Mouse (Mus musculus): ENCODE measurements at regions not wholly inside any gene's neighbourhood (a gene's known extent, or its start where the extent isn't known, plus 50 kb on each side); places are given as distances from the start of the nearest gene placed in this dataset.
"Not testable (repeated sequence)": the region's sequence is repeated elsewhere in the genome, so short reads cannot be mapped to it uniquely, and the experiment has no call there.

DNA sequence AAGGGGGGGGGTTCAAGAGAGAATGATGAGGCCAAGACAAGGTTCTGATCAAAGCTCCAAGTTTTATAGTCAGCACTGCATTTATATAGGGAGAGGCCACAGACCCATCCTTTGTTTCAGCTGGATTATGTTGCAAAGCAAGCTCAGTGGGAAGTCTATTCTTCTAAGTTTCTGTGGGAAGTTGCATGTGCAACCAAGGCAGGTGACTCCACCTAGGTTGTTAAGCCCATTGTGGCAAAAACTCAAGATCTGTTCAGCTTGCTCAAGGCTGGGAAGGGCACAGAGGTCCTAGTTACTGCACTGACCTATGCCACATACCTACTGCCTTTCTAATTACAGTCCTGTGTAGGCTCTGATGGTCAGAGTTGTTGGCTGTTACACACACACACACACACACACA, 477.0 kb upstream of the Ercc4 start:
- no peak overlapping the region for H3K4me3 ChIP-seq (replicated peaks; ENCODE audit: low read length)
- H3K4me1 ChIP-seq (replicated peaks; ENCODE audit: low read depth, low read length): peaks cover 51% of the 10 kb centered on the region
- H3K9me3 ChIP-seq (ENCODE audit: low read length): peaks cover 7% of the 10 kb centered on the region
- TF ChIP-seq NANOG (IDR thresholded peaks at IDR 0.05; ENCODE audit: borderline replicate concordance, low read length) (peak; percentile 63; the same call in 1 of the 2 replicates), CTCF (conservative IDR thresholded peaks at IDR 0.05; ENCODE audit: low read length) (no peak), POU5F1 (IDR thresholded peaks at IDR 0.05; ENCODE audit: borderline replicate concordance, low read length) (no peak)
- no peaks in the 10 kb centered on the region for H3K27me3 ChIP-seq (ENCODE audit: insufficient read depth, low read length)
- H3K36me3 ChIP-seq (ENCODE audit: insufficient read depth, low read length): no peaks in the 10 kb centered on the region

- no peaks in the 10 kb centered on the region for H3K9me3 ChIP-seq (ENCODE audit: low read length)
- TF ChIP-seq CTCF (conservative IDR thresholded peaks at IDR 0.05; ENCODE audit: low read length): no peak
- TF ChIP-seq POU5F1 (IDR thresholded peaks at IDR 0.05; ENCODE audit: borderline replicate concordance, low read length): no peak
- no peak for TF ChIP-seq NANOG (IDR thresholded peaks at IDR 0.05; ENCODE audit: borderline replicate concordance, low read length)
These were observed 470.4 kb upstream of the Ercc4 start for GRCm38 (mm10) chr16:12638971-12639640.

DNA sequence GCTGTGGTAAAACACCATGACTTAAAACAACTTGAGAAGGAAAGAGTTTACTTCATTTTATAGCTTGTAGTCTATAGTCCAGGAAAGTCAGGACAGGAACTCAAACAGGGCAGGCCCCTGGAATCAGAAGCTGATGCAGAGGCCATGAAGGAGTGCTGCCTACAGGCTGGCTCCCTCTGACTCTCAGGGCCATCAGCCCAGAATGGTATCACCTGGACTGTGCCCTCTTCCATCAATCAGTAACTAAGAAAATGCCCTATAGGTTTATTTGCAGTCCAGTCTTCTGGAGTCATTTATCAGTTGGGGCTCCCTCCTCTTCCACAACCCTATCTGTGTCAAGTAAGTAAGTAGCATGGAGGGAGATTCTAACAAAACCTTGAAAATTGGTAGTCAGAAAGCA, 466.4 kb upstream of the Ercc4 start:
- Histone ChIP-seq H3K9me3 (ENCODE audit: low read length) (no peaks in the 10 kb centered on the region), H3K4me3 (replicated peaks; ENCODE audit: low read length) (no peak overlapping the region), H3K27me3 (ENCODE audit: insufficient read depth, low read length) (no peaks in the 10 kb centered on the region; the same call in 1 of the 2 replicates), H3K4me1 (replicated peaks; ENCODE audit: low read depth, low read length) (peaks cover 11% of the 10 kb centered on the region), H3K36me3 (ENCODE audit: insufficient read depth, low read length) (no peaks in the 10 kb centered on the region)
- no peak for TF ChIP-seq NANOG (IDR thresholded peaks at IDR 0.05; ENCODE audit: borderline replicate concordance, low read length)
- no peak for TF ChIP-seq POU5F1 (IDR thresholded peaks at IDR 0.05; ENCODE audit: borderline replicate concordance, low read length)
- TF ChIP-seq CTCF (conservative IDR thresholded peaks at IDR 0.05; ENCODE audit: low read length): no peak

More at GRCm38 (mm10) chr16:12638971-12639640, 470.4 kb upstream of the Ercc4 start:
- no peaks in the 10 kb centered on the region for H3K36me3 ChIP-seq (ENCODE audit: insufficient read depth, low read length)
- no peaks in the 10 kb centered on the region; the same call in 1 of the 2 replicates for H3K27me3 ChIP-seq (ENCODE audit: insufficient read depth, low read length)
- H3K4me1 ChIP-seq (replicated peaks; ENCODE audit: low read depth, low read length): peaks cover 36% of the 10 kb centered on the region
- H3K4me3 ChIP-seq (replicated peaks; ENCODE audit: low read length): no peak overlapping the region

DNA sequence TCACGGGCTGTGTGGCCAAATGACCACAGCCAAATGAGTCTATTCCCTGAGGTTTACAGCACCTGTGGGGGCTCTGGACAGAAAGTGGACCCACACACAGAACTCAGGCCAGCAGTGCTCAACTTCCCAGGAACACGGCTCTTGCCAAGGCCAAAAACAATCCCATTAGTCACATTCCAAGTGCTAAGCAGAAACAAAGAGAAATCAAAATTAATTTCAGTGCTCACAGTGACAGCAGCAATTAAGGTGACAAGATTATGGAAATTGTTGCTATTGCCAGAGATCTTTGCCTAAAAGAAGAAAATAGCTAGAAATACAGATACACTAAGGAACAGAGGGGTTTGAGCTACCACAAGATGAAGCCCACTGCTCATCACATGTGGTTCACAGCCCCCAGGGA, 464.9 kb upstream of the Ercc4 start:
- TF ChIP-seq POU5F1 (IDR thresholded peaks at IDR 0.05; ENCODE audit: borderline replicate concordance, low read length) (no peak), CTCF (conservative IDR thresholded peaks at IDR 0.05; ENCODE audit: low read length) (no peak), NANOG (IDR thresholded peaks at IDR 0.05; ENCODE audit: borderline replicate concordance, low read length) (no peak)
- no peaks in the 10 kb centered on the region for H3K27me3 ChIP-seq (ENCODE audit: insufficient read depth, low read length)
- H3K9me3 ChIP-seq (ENCODE audit: low read length): no peaks in the 10 kb centered on the region
- no peak overlapping the region for H3K4me3 ChIP-seq (replicated peaks; ENCODE audit: low read length)
- no peaks in the 10 kb centered on the region for H3K4me1 ChIP-seq (replicated peaks; ENCODE audit: low read depth, low read length)
- no peaks in the 10 kb centered on the region for H3K36me3 ChIP-seq (ENCODE audit: insufficient read depth, low read length)

GRCm38 (mm10) chr16:12652180-12652579, 457.3 kb upstream of the Ercc4 start:
- Histone ChIP-seq H3K36me3 (ENCODE audit: insufficient read depth, low read length) (no peaks in the 10 kb centered on the region), H3K9me3 (ENCODE audit: low read length) (no peaks in the 10 kb centered on the region), H3K4me3 (replicated peaks; ENCODE audit: low read length) (no peak overlapping the region), H3K4me1 (replicated peaks; ENCODE audit: low read depth, low read length) (no peaks in the 10 kb centered on the region), H3K27me3 (ENCODE audit: insufficient read depth, low read length) (no peaks in the 10 kb centered on the region)
- TF ChIP-seq NANOG (IDR thresholded peaks at IDR 0.05; ENCODE audit: borderline replicate concordance, low read length): no peak
- peak; percentile 53 for TF ChIP-seq CTCF (conservative IDR thresholded peaks at IDR 0.05; ENCODE audit: low read length)
- TF ChIP-seq POU5F1 (IDR thresholded peaks at IDR 0.05; ENCODE audit: borderline replicate concordance, low read length): no peak

DNA sequence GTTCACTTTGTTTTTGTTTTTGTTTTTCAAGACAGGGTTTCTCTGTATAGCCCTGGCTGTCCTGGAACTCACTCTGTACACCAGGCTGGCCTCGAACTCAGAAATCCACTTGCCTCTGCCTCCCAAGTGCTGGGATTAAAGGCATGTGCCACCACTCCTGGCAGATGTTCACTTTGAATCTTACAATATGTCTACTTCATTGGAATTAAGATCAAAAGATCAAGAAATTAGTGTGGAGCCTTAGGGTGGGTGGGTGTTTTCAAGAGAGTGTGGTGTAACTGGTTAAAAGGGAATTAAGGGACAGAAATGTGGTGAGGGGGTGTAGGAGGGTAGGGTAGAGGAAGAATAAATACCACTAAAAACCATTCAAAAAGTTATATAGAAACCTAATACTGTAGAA, 435.8 kb upstream of the Ercc4 start:
- H3K4me3 ChIP-seq (replicated peaks; ENCODE audit: low read length); H3K9me3 ChIP-seq (ENCODE audit: low read length); H3K36me3 ChIP-seq (ENCODE audit: insufficient read depth, low read length); H3K27me3 ChIP-seq (ENCODE audit: insufficient read depth, low read length); H3K4me1 ChIP-seq (replicated peaks; ENCODE audit: low read depth, low read length): not testable (repeated sequence)

DNA sequence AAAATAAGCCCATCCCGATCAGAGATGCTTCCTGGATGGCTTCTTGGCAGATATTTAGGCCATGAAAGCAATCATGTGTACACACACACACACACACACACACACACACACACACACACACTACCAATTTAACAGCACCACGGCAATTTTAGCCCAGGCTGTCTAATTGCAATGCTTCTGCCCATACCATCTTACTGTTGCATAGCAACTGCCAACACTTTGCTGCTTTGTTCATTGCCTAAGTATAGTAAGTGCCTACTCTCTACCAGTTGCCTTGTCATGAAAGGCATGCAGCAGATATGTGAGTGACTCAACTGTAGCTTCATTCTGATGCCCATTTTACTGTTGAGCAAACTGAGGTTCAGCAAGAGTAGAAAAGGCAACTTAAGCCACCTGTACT, 428.0 kb upstream of the Ercc4 start:
- H3K4me1 ChIP-seq (replicated peaks; ENCODE audit: low read depth, low read length): no peaks in the 10 kb centered on the region
- no peak overlapping the region for H3K4me3 ChIP-seq (replicated peaks; ENCODE audit: low read length)
- TF ChIP-seq NANOG (IDR thresholded peaks at IDR 0.05; ENCODE audit: borderline replicate concordance, low read length): no peak
- TF ChIP-seq POU5F1 (IDR thresholded peaks at IDR 0.05; ENCODE audit: borderline replicate concordance, low read length): no peak
- TF ChIP-seq CTCF (conservative IDR thresholded peaks at IDR 0.05; ENCODE audit: low read length): no peak
- H3K27me3 ChIP-seq (ENCODE audit: insufficient read depth, low read length): no peaks in the 10 kb centered on the region
- H3K36me3 ChIP-seq (ENCODE audit: insufficient read depth, low read length): no peaks in the 10 kb centered on the region
- H3K9me3 ChIP-seq (ENCODE audit: low read length): no peaks in the 10 kb centered on the region

DNA sequence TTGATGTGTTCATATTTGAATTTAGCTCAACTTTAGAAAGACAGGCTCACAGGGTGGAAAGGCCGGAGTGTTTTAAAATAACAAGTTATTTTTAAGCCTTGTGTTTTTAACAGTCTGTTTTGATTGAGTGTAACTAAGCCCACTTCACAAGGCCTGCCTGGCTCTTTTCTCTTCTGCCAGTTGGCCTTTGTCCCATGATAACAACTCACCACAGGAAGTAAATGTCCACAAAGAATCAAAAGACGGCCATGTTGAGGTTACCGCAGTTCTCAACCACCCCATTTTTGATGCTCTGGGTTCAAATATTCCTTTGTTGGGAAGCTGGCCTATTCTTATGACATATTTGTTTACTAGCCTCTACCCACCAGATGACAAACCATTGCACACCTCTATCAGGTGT, 423.7 kb upstream of the Ercc4 start:
- TF ChIP-seq POU5F1 (IDR thresholded peaks at IDR 0.05; ENCODE audit: borderline replicate concordance, low read length) (no peak), NANOG (IDR thresholded peaks at IDR 0.05; ENCODE audit: borderline replicate concordance, low read length) (no peak), CTCF (conservative IDR thresholded peaks at IDR 0.05; ENCODE audit: low read length) (no peak)
- Histone ChIP-seq H3K4me3 (replicated peaks; ENCODE audit: low read length) (no peak overlapping the region), H3K36me3 (ENCODE audit: insufficient read depth, low read length) (no peaks in the 10 kb centered on the region)

DNA sequence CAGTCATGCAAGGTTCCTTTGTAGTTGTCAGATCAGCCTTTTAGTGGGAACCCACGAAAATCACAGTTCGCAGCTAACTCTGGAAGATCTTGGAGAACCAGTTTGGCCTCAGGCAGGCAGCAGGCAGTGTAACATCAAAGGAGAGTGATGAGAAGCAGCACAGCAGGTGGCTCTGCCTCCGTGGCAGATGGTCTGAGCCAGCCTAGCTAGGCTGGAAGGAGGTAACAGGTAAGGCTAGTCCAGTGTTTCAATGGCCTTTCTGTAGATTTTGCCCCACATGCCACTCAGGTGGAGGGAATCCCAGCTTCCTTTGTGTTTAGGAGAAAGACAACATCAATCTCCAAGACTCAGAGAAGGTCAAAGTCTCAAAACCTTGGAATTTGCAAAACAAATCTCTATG, 417.7 kb upstream of the Ercc4 start:
- Histone ChIP-seq H3K9me3 (ENCODE audit: low read length) (no peaks in the 10 kb centered on the region), H3K36me3 (ENCODE audit: insufficient read depth, low read length) (no peaks in the 10 kb centered on the region), H3K4me3 (replicated peaks; ENCODE audit: low read length) (no peak overlapping the region), H3K4me1 (replicated peaks; ENCODE audit: low read depth, low read length) (peaks cover 25% of the 10 kb centered on the region), H3K27me3 (ENCODE audit: insufficient read depth, low read length) (0 out of 2 replicates have a peak, but pooled peaks cover 5% of the 10 kb centered on the region)
- TF ChIP-seq NANOG (IDR thresholded peaks at IDR 0.05; ENCODE audit: borderline replicate concordance, low read length) (no peak), POU5F1 (IDR thresholded peaks at IDR 0.05; ENCODE audit: borderline replicate concordance, low read length) (no peak), CTCF (conservative IDR thresholded peaks at IDR 0.05; ENCODE audit: low read length) (no peak)

More for the DNA sequence above, 423.7 kb upstream of the Ercc4 start:
- no peaks in the 10 kb centered on the region for H3K27me3 ChIP-seq (ENCODE audit: insufficient read depth, low read length)
- H3K9me3 ChIP-seq (ENCODE audit: low read length): no peaks in the 10 kb centered on the region
- H3K4me1 ChIP-seq (replicated peaks; ENCODE audit: low read depth, low read length): no peaks in the 10 kb centered on the region

All from E14TG2a.4 (cell line).